Mouse (Mus musculus): Measurements from ENCODE around the gene Pex13. TPM values are rescaled to one million over a fixed set of nuclear protein-coding genes. Genes with fewer than 3 reads are reported as not detected.

Pex13 gene
- polyA plus RNA-seq, 1 experiment from 2014 or later: 29.1 TPM

DNA sequence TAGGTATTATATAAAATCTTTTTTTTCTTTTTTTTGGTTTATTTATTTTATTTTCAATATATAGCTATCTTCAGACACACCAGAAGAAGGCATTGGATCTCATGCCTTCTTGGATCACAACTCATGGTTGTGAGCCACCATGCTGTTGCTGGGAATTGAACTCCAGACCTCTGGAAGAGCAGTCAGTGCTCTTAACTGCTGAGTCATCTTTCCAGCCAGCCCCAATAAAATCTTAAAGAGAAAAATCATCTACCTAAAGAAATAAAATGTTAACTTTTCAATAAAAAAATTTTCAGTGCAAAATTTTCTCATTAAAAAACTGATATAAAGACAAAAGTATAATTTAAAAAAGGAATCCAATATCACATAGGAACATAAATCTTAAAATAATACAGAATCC is 1.5 kb downstream of the Pex13 start:
- Histone ChIP-seq H3K4me3 (ENCODE audit: low read length) (no peak overlapping the region), H3K36me3 (ENCODE audit: control insufficient read depth, insufficient read depth) (no peaks in the 10 kb centered on the region), H3K4me2 (ENCODE audit: low read depth, low read length) (no peak overlapping the region), H3K9me3 (replicated peaks; ENCODE audit: control insufficient read depth, low read length) (no peaks in the 10 kb centered on the region), H3K9ac (ENCODE audit: low read length) (no peak overlapping the region), H3K4me1 (ENCODE audit: control insufficient read depth, insufficient read depth, low read length) (peaks cover 6% of the 10 kb centered on the region), H3K27ac (ENCODE audit: low read length) (no peak overlapping the region), H3K27me3 (ENCODE audit: control insufficient read depth, insufficient read depth, low read length) (no peaks in the 10 kb centered on the region)
- no peak for ATAC-seq (replicated peaks; ENCODE audit: extremely low read depth, insufficient read depth, low FRiP score)

GRCm38 (mm10) chr11:23657791-23658190 is 8.0 kb downstream of the Pex13 start:
- no peaks in the 10 kb centered on the region for H3K27me3 ChIP-seq (ENCODE audit: control insufficient read depth, insufficient read depth, low read length)
- H3K9ac ChIP-seq (ENCODE audit: low read length): no peak overlapping the region
- no peaks in the 10 kb centered on the region for H3K9me3 ChIP-seq (replicated peaks; ENCODE audit: control insufficient read depth, low read length)
- no peak overlapping the region for H3K4me2 ChIP-seq (ENCODE audit: low read depth, low read length)
- H3K4me3 ChIP-seq (ENCODE audit: low read length): no peak overlapping the region
- no peak for ATAC-seq (replicated peaks; ENCODE audit: extremely low read depth, insufficient read depth, low FRiP score)
- H3K36me3 ChIP-seq (ENCODE audit: control insufficient read depth, insufficient read depth): no peaks in the 10 kb centered on the region
- no peak overlapping the region for H3K27ac ChIP-seq (ENCODE audit: low read length)
- H3K4me1 ChIP-seq (ENCODE audit: control insufficient read depth, insufficient read depth, low read length): peaks cover 2% of the 10 kb centered on the region; the same call in 1 of the 2 replicates
- WGBS: 63% methylated on average over 2 of the region's 2 CpGs

DNA sequence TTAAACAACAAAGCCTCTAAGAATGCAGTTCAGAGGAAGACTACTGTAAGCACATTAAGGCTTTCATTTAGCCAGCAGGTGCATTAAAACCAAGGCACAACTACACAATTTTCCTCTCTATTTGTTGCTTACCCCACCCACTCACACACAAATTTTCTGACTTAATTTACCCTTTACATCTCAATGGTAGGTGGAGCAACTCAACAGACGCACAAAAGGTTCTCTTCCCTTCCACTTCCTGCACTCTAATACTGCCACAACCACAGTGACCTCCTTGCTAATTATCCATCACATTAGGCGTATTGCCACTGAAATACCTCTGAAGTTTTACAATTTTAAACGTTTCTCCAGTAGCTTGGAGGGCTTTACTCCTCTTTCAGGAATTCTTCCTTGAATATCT is 12.1 kb downstream of the Pex13 start:
- no peak for ATAC-seq (replicated peaks; ENCODE audit: extremely low read depth, insufficient read depth, low FRiP score)
- Histone ChIP-seq H3K4me3 (ENCODE audit: low read length) (no peak overlapping the region), H3K4me2 (ENCODE audit: low read depth, low read length) (no peak overlapping the region), H3K27ac (ENCODE audit: low read length) (no peak overlapping the region), H3K4me1 (ENCODE audit: control insufficient read depth, insufficient read depth, low read length) (no peaks in the 10 kb centered on the region), H3K27me3 (ENCODE audit: control insufficient read depth, insufficient read depth, low read length) (no peaks in the 10 kb centered on the region), H3K9me3 (replicated peaks; ENCODE audit: control insufficient read depth, low read length) (no peaks in the 10 kb centered on the region), H3K9ac (ENCODE audit: low read length) (no peak overlapping the region), H3K36me3 (ENCODE audit: control insufficient read depth, insufficient read depth) (0 out of 2 replicates have a peak, but pooled peaks cover 2% of the 10 kb centered on the region)
- WGBS: 72% methylated on average over 3 of the region's 3 CpGs

- no peak for ATAC-seq (replicated peaks; ENCODE audit: extremely low read depth, insufficient read depth, low FRiP score)
- WGBS: 94% methylated on average over 3 of the region's 3 CpGs
- no peaks in the 10 kb centered on the region for H3K27me3 ChIP-seq (ENCODE audit: control insufficient read depth, insufficient read depth, low read length)
- H3K4me3 ChIP-seq (ENCODE audit: low read length): no peak overlapping the region
- no peak overlapping the region for H3K4me2 ChIP-seq (ENCODE audit: low read depth, low read length)
- no peaks in the 10 kb centered on the region for H3K4me1 ChIP-seq (ENCODE audit: control insufficient read depth, insufficient read depth, low read length)
- no peak overlapping the region for H3K9ac ChIP-seq (ENCODE audit: low read length)
- peaks cover 5% of the 10 kb centered on the region; the same call in 1 of the 2 replicates for H3K36me3 ChIP-seq (ENCODE audit: control insufficient read depth, insufficient read depth)
- H3K9me3 ChIP-seq (replicated peaks; ENCODE audit: control insufficient read depth, low read length): no peaks in the 10 kb centered on the region
- no peak overlapping the region for H3K27ac ChIP-seq (ENCODE audit: low read length)
These were observed 17.9 kb downstream of the Pex13 start for GRCm38 (mm10) chr11:23647835-23648234.

DNA sequence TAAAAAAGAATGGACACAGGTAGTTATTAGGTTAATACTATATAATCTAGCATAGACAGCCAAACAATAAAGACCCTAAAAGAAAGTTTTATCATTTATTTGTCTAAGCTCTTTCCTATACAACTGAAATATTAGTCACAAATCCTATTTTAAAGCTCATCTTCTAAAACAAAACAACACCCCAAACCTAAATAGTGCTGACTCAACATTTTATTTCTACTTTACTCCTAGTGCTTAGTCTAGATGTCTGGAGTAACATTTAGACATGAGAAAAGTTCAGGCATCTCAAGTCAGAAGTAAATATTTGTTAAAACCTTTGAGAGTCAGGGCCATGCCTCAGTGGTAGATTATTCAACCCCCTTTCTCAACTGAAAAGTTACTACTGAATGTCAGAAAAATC is 18.3 kb downstream of the Pex13 start:
- H3K27me3 ChIP-seq (ENCODE audit: control insufficient read depth, insufficient read depth, low read length): no peaks in the 10 kb centered on the region
- H3K4me2 ChIP-seq (ENCODE audit: low read depth, low read length): no peak overlapping the region
- no peak overlapping the region for H3K27ac ChIP-seq (ENCODE audit: low read length)
- no peaks in the 10 kb centered on the region for H3K4me1 ChIP-seq (ENCODE audit: control insufficient read depth, insufficient read depth, low read length)
- H3K9ac ChIP-seq (ENCODE audit: low read length): no peak overlapping the region
- H3K36me3 ChIP-seq (ENCODE audit: control insufficient read depth, insufficient read depth): peaks cover 3% of the 10 kb centered on the region; the same call in 1 of the 2 replicates
- H3K4me3 ChIP-seq (ENCODE audit: low read length): no peak overlapping the region
- ATAC-seq (replicated peaks; ENCODE audit: extremely low read depth, insufficient read depth, low FRiP score): no peak
- H3K9me3 ChIP-seq (replicated peaks; ENCODE audit: control insufficient read depth, low read length): no peaks in the 10 kb centered on the region

DNA sequence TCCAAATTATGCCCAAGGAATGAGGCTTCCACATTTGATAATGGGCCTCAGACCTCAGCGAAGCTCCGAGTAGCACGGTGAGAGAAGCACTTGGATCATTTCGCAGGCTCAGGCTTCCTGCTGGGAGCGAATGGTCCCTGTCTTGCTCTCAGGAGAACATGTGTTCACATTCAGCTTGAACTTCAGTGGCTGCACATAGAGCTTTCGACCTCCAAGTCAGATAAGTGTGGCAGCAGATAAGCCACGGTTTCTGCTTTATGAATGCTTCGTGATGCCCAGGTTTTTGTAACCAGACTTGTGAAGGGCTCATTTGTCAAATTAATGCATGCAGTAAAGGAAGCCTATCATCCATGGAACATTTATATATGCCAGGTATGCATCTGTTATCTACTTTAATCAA is 31.2 kb downstream of the Pex13 start:
- Histone ChIP-seq H3K9me3 (replicated peaks; ENCODE audit: control insufficient read depth, low read length) (no peaks in the 10 kb centered on the region), H3K4me2 (ENCODE audit: low read depth, low read length) (no peak overlapping the region), H3K4me1 (ENCODE audit: control insufficient read depth, insufficient read depth, low read length) (peaks cover 9% of the 10 kb centered on the region; the same call in 1 of the 2 replicates), H3K27me3 (ENCODE audit: control insufficient read depth, insufficient read depth, low read length) (no peaks in the 10 kb centered on the region), H3K9ac (ENCODE audit: low read length) (no peak overlapping the region), H3K36me3 (ENCODE audit: control insufficient read depth, insufficient read depth) (no peaks in the 10 kb centered on the region), H3K4me3 (ENCODE audit: low read length) (no peak overlapping the region), H3K27ac (ENCODE audit: low read length) (no peak overlapping the region)
- 36% methylated on average over 8 of the region's 8 CpGs for WGBS
- ATAC-seq (replicated peaks; ENCODE audit: extremely low read depth, insufficient read depth, low FRiP score): no peak

- Histone ChIP-seq H3K27me3 (ENCODE audit: control insufficient read depth, insufficient read depth, low read length) (no peaks in the 10 kb centered on the region), H3K27ac (ENCODE audit: low read length) (peak overlapping the region; percentile 76), H3K4me3 (ENCODE audit: low read length) (peak overlapping the region; percentile 98), H3K4me1 (ENCODE audit: control insufficient read depth, insufficient read depth, low read length) (peaks cover 9% of the 10 kb centered on the region; the same call in 1 of the 2 replicates), H3K4me2 (ENCODE audit: low read depth, low read length) (peak overlapping the region; percentile 76), H3K9me3 (replicated peaks; ENCODE audit: control insufficient read depth, low read length) (no peaks in the 10 kb centered on the region), H3K9ac (ENCODE audit: low read length) (peak overlapping the region; percentile 10; the same call in 1 of the 2 replicates), H3K36me3 (ENCODE audit: control insufficient read depth, insufficient read depth) (no peaks in the 10 kb centered on the region)
- no peak for ATAC-seq (replicated peaks; ENCODE audit: extremely low read depth, insufficient read depth, low FRiP score)
- 8% methylated on average over 7 of the region's 7 CpGs for WGBS
These were observed 31.9 kb downstream of the Pex13 start for GRCm38 (mm10) chr11:23633879-23634215.

- H3K9me3 ChIP-seq (replicated peaks; ENCODE audit: control insufficient read depth, low read length): no peaks in the 10 kb centered on the region
- H3K4me2 ChIP-seq (ENCODE audit: low read depth, low read length): peak within 1 kb of the TSS; percentile 90
- H3K9ac ChIP-seq (ENCODE audit: low read length): peak within 1 kb of the TSS; percentile 95
- no peaks in the 10 kb centered on the region for H3K36me3 ChIP-seq (ENCODE audit: control insufficient read depth, insufficient read depth)
- no peaks in the 10 kb centered on the region for H3K27me3 ChIP-seq (ENCODE audit: control insufficient read depth, insufficient read depth, low read length)
- ATAC-seq (replicated peaks; ENCODE audit: extremely low read depth, insufficient read depth, low FRiP score): peak; percentile 100
- peak within 1 kb of the TSS; percentile 90 for H3K27ac ChIP-seq (ENCODE audit: low read length)
- H3K4me1 ChIP-seq (ENCODE audit: control insufficient read depth, insufficient read depth, low read length): peaks cover 9% of the 10 kb centered on the region; the same call in 1 of the 2 replicates
- H3K4me3 ChIP-seq (ENCODE audit: low read length): peak within 1 kb of the TSS; percentile 98
- WGBS: under 1% methylated on average over 101 of the region's 103 CpGs
These were observed 32.5 kb downstream of the Pex13 start, which contains the start of gene 0610010F05Rik for GRCm38 (mm10) chr11:23632945-23633878. Gene 0610010F05Rik (minus strand): TSS chr11:23633639.

DNA sequence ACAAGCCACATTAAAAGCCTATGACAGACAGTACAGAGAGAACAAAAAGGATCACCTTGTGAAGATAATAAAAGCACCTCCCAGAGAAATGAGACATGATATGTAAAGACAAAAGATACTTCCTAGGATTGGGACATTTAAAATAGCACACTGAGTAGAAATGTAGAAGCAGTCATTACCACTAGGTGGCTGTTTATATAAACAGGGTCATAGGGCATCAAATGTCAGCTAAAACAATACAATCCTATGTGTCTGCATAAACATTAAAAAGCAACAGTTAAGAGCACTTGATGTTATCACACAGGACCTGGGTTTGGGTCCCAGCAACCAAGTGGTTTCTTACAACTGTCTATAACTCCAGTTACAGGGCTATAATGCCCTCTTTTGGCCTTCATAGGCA is 35.1 kb downstream of the Pex13 start:
- H3K27ac ChIP-seq (ENCODE audit: low read length): no peak overlapping the region
- ATAC-seq (replicated peaks; ENCODE audit: extremely low read depth, insufficient read depth, low FRiP score): no peak

More for the DNA sequence above, 35.1 kb downstream of the Pex13 start:
- Histone ChIP-seq H3K36me3 (ENCODE audit: control insufficient read depth, insufficient read depth) (peaks cover 4% of the 10 kb centered on the region), H3K27me3 (ENCODE audit: control insufficient read depth, insufficient read depth, low read length) (no peaks in the 10 kb centered on the region), H3K4me3 (ENCODE audit: low read length) (no peak overlapping the region), H3K9me3 (replicated peaks; ENCODE audit: control insufficient read depth, low read length) (no peaks in the 10 kb centered on the region), H3K4me2 (ENCODE audit: low read depth, low read length) (no peak overlapping the region), H3K9ac (ENCODE audit: low read length) (no peak overlapping the region), H3K4me1 (ENCODE audit: control insufficient read depth, insufficient read depth, low read length) (peaks cover 9% of the 10 kb centered on the region; the same call in 1 of the 2 replicates)

Measured in heart, embryonic 16.5 days (tissue).